Mouse (Mus musculus): ENCODE data around the gene Olfr985. TPM values are rescaled to one million over a fixed set of nuclear protein-coding genes. Genes with fewer than 3 reads are reported as not detected.

The Olfr985 gene
- polyA plus RNA-seq, 1 experiment from 2014 or later = not detected

GRCm38 (mm10) chr9:40094769-40095168 is 35.2 kb downstream of the Olfr985 start:
- Histone ChIP-seq H3K27ac (ENCODE audit: poor library complexity, severe bottlenecking) (no peak overlapping the region), H3K9ac (no peak overlapping the region), H3K4me1 (replicated peaks) (no peaks in the 10 kb centered on the region), H3K36me3 (no peaks in the 10 kb centered on the region), H3K9me3 (replicated peaks) (no peaks in the 10 kb centered on the region), H3K4me3 (no peak overlapping the region), H3K27me3 (replicated peaks) (no peaks in the 10 kb centered on the region), H3K4me2 (no peak overlapping the region)
- no peak for ATAC-seq (ENCODE audit: insufficient number of reproducible peaks, low FRiP score)
- 59% methylated on average over 3 of the region's 3 CpGs for WGBS

GRCm38 (mm10) chr9:40093495-40093894 is 36.5 kb downstream of the Olfr985 start, which contains the start of gene Olfr983:
Gene Olfr983 (minus strand): TSS chr9:40093595.
- Histone ChIP-seq H3K27me3 (replicated peaks) (no peaks in the 10 kb centered on the region), H3K36me3 (no peaks in the 10 kb centered on the region), H3K9ac (no peak within 1 kb of the TSS), H3K4me2 (no peak within 1 kb of the TSS), H3K27ac (ENCODE audit: poor library complexity, severe bottlenecking) (no peak within 1 kb of the TSS), H3K4me1 (replicated peaks) (no peaks in the 10 kb centered on the region), H3K4me3 (no peak within 1 kb of the TSS), H3K9me3 (replicated peaks) (no peaks in the 10 kb centered on the region)
- 73% methylated on average over 2 of the region's 2 CpGs for WGBS
- ATAC-seq (ENCODE audit: insufficient number of reproducible peaks, low FRiP score) = no peak

Other genes starting within 250 kb of the Olfr985 start
- not detected in 2 replicates for gene Olfr229, start 222.8 kb downstream of the Olfr985 start, polyA plus RNA-seq (2016; fragmentation: Nextera tagmentation; extraction: Ambion mirVana)
- gene Olfr974, start 192.7 kb downstream of the Olfr985 start, polyA plus RNA-seq (2016; fragmentation: Nextera tagmentation; extraction: Ambion mirVana) = not detected in 2 replicates
- not detected in 2 replicates for gene Olfr975, start 178.1 kb downstream of the Olfr985 start, polyA plus RNA-seq (2016; fragmentation: Nextera tagmentation; extraction: Ambion mirVana)
- not detected in 2 replicates for gene Olfr976, start 169.1 kb downstream of the Olfr985 start, polyA plus RNA-seq (2016; fragmentation: Nextera tagmentation; extraction: Ambion mirVana)
- gene Olfr978, start 138.1 kb downstream of the Olfr985 start, polyA plus RNA-seq (2016; fragmentation: Nextera tagmentation; extraction: Ambion mirVana) = not detected in 2 replicates
- not detected in 2 replicates for gene Olfr979, start 126.7 kb downstream of the Olfr985 start, polyA plus RNA-seq (2016; fragmentation: Nextera tagmentation; extraction: Ambion mirVana)
- not detected in 2 replicates for gene Olfr980, start 120.6 kb downstream of the Olfr985 start, polyA plus RNA-seq (2016; fragmentation: Nextera tagmentation; extraction: Ambion mirVana)
- gene Olfr981, start 108.7 kb downstream of the Olfr985 start, polyA plus RNA-seq (2016; fragmentation: Nextera tagmentation; extraction: Ambion mirVana) = not detected in 2 replicates
- gene Olfr982, start 56.4 kb downstream of the Olfr985 start, polyA plus RNA-seq (2016; fragmentation: Nextera tagmentation; extraction: Ambion mirVana) = not detected in 2 replicates
- not detected in 2 replicates for gene Olfr983, start 36.6 kb downstream of the Olfr985 start, polyA plus RNA-seq (2016; fragmentation: Nextera tagmentation; extraction: Ambion mirVana)
- not detected in 2 replicates for gene Olfr984, start 16.0 kb downstream of the Olfr985 start, polyA plus RNA-seq (2016; fragmentation: Nextera tagmentation; extraction: Ambion mirVana)
- not detected in 2 replicates for gene Tmem225, start 17.9 kb upstream of the Olfr985 start, polyA plus RNA-seq (2016; fragmentation: Nextera tagmentation; extraction: Ambion mirVana)
- gene Olfr986, start 50.7 kb upstream of the Olfr985 start, polyA plus RNA-seq (2016; fragmentation: Nextera tagmentation; extraction: Ambion mirVana) = not detected in 2 replicates
- gene Zfp202, start 62.1 kb upstream of the Olfr985 start, polyA plus RNA-seq (2016; fragmentation: Nextera tagmentation; extraction: Ambion mirVana) = 4.2 and 4.8 TPM in 2 replicates
- gene Scn3b, start 139.0 kb upstream of the Olfr985 start, polyA plus RNA-seq (2016; fragmentation: Nextera tagmentation; extraction: Ambion mirVana) = 0.35 and 0.61 TPM in 2 replicates

Measured in heart, embryonic 12.5 days (tissue).